Mouse (Mus musculus) forebrain, embryonic 14.5 days (tissue): ENCODE measurements at regions not wholly inside any gene's neighbourhood (a gene's known extent, or its start where the extent isn't known, plus 50 kb on each side); places are given as distances from the start of the nearest gene placed in this dataset.
A peak's percentile ranks its signal among the peaks of the same experiment; 100 is the strongest.
"Not testable (repeated sequence)": the region's sequence is repeated elsewhere in the genome, so short reads cannot be mapped to it uniquely, and the experiment has no call there.

Experiments
- ATAC-seq: fragments of 200-750 bp; cut with Nextera tagmentation; 2 replicates; pipeline ENCODE4 v1.8.0; 2017; ENCODE audit warnings: mild to moderate bottlenecking, moderate library complexity
- DNase-seq: peaks from one replicate; pipeline ENCODE4 v3.0.0-alpha.2; 2015; ENCODE audit warnings: low spot score
- H3K27ac ChIP-seq: fragments of 300-500 bp; sonication (generic); 2 replicates; pipeline ENCODE4 v1.5.1; 2014; ENCODE audit warnings: low read depth, mild to moderate bottlenecking, control low read depth, low read length, moderate library complexity
- H3K27me3 ChIP-seq: fragments of 300-500 bp; sonication (generic); replicated peaks from 2 replicates; pipeline ENCODE4 v1.6.1; 2014; ENCODE audit warnings: low read length, control low read depth, mixed read lengths; ENCODE audit not compliant: control insufficient read depth, insufficient read depth
- H3K36me3 ChIP-seq: fragments of 300-500 bp; sonication (generic); 2 replicates; pipeline ENCODE4 v1.6.1; 2014; ENCODE audit warnings: low read length, control low read depth; ENCODE audit not compliant: control insufficient read depth, insufficient read depth
- H3K4me1 ChIP-seq: fragments of 300-500 bp; sonication (generic); 2 replicates; pipeline ENCODE4 v1.6.1; 2014; ENCODE audit warnings: antibody characterized with exemption, low read length, control low read depth; ENCODE audit not compliant: control insufficient read depth, insufficient read depth
- H3K4me2 ChIP-seq: fragments of 300-500 bp; sonication (generic); 2 replicates; pipeline ENCODE4 v1.6.1; 2014; ENCODE audit warnings: mild to moderate bottlenecking, control low read depth, low read length
- H3K4me3 ChIP-seq: fragments of 300-500 bp; sonication (generic); 2 replicates; pipeline ENCODE4 v1.5.1; 2014; ENCODE audit warnings: low read depth, low read length, control low read depth
- H3K9ac ChIP-seq: fragments of 300-500 bp; sonication (generic); 2 replicates; pipeline ENCODE4 v1.6.1; 2014; ENCODE audit warnings: mild to moderate bottlenecking, low read length, control low read depth, moderate library complexity
- H3K9me3 ChIP-seq: fragments of 300-500 bp; sonication (generic); replicated peaks from 2 replicates; pipeline ENCODE4 v1.6.1; 2016; ENCODE audit warnings: low read length, control low read depth, mixed read lengths; ENCODE audit not compliant: control insufficient read depth
- WGBS: fragments of 180-500 bp; shearing (Covaris S2); extraction: QIAGEN DNeasy Blood & Tissue Kit; methylation state at CpG from one replicate; pipeline ENCODE4 v1.1.7; 2014; 5-methylcytosine and 5-hydroxymethylcytosine counted together

GRCm38 (mm10) chr6:76130201-76130600 is 367.4 kb downstream of the Gm9008 start:
- WGBS = 85% methylated on average over 4 of the region's 4 CpGs
- not testable (repeated sequence) for DNase-seq, H3K4me1 ChIP-seq, ATAC-seq, H3K4me2 ChIP-seq, H3K9me3 ChIP-seq, H3K4me3 ChIP-seq, H3K27me3 ChIP-seq, H3K9ac ChIP-seq, H3K36me3 ChIP-seq, H3K27ac ChIP-seq

- no peaks in the 10 kb centered on the region for H3K4me1 ChIP-seq
- no peak overlapping the region for H3K4me2 ChIP-seq
- no peaks in the 10 kb centered on the region for H3K9me3 ChIP-seq
- H3K27me3 ChIP-seq = no peaks in the 10 kb centered on the region
- no peak for DNase-seq
- H3K9ac ChIP-seq = no peak overlapping the region
- H3K27ac ChIP-seq = no peak overlapping the region
- H3K4me3 ChIP-seq = no peak overlapping the region
- ATAC-seq = no peak
- no peaks in the 10 kb centered on the region for H3K36me3 ChIP-seq
Observed at GRCm38 (mm10) chr6:76115758-76116157, 381.8 kb downstream of the Gm9008 start.

GRCm38 (mm10) chr6:76114346-76114745 is 383.2 kb downstream of the Gm9008 start:
- H3K27me3 ChIP-seq = no peaks in the 10 kb centered on the region
- no peaks in the 10 kb centered on the region for H3K4me1 ChIP-seq
- DNase-seq (no peak), ATAC-seq (no peak)
- H3K27ac ChIP-seq = no peak overlapping the region
- WGBS = 94% methylated on average over 4 of the region's 4 CpGs
- H3K36me3 ChIP-seq = no peaks in the 10 kb centered on the region
- no peak overlapping the region for H3K4me2 ChIP-seq
- H3K9ac ChIP-seq = no peak overlapping the region
- H3K4me3 ChIP-seq = no peak overlapping the region
- no peaks in the 10 kb centered on the region for H3K9me3 ChIP-seq

- WGBS = 93% methylated on average over 4 of the region's 4 CpGs
- H3K4me2 ChIP-seq = no peak overlapping the region
- DNase-seq (no peak), ATAC-seq (no peak)
- H3K4me3 ChIP-seq = no peak overlapping the region
- no peak overlapping the region for H3K27ac ChIP-seq
- no peak overlapping the region for H3K9ac ChIP-seq
- no peaks in the 10 kb centered on the region for H3K4me1 ChIP-seq
- H3K27me3 ChIP-seq = no peaks in the 10 kb centered on the region
- no peaks in the 10 kb centered on the region for H3K36me3 ChIP-seq
- no peaks in the 10 kb centered on the region for H3K9me3 ChIP-seq
Observed at GRCm38 (mm10) chr6:76065383-76065782, 432.2 kb downstream of the Gm9008 start.

- H3K27me3 ChIP-seq = no peaks in the 10 kb centered on the region
- H3K4me1 ChIP-seq = peaks cover 4% of the 10 kb centered on the region; the same call in 1 of the 2 replicates
- H3K36me3 ChIP-seq = no peaks in the 10 kb centered on the region
- H3K4me3 ChIP-seq = no peak overlapping the region
- H3K9me3 ChIP-seq = no peaks in the 10 kb centered on the region
- H3K27ac ChIP-seq = no peak overlapping the region
- DNase-seq = peak; percentile 76
- no peak overlapping the region for H3K9ac ChIP-seq
- peak; percentile 91 for ATAC-seq
- no peak overlapping the region for H3K4me2 ChIP-seq
- whole genome bisulfite sequencing = 1% methylated on average over 2 of the region's 2 CpGs
Observed at GRCm38 (mm10) chr6:76052652-76053313, 444.8 kb downstream of the Gm9008 start.

- H3K27me3 ChIP-seq = no peaks in the 10 kb centered on the region
- ATAC-seq = peak; percentile 40; the same call in 1 of the 2 replicates
- 65% methylated on average over 2 of the region's 2 CpGs for WGBS
- H3K4me2 ChIP-seq = no peak overlapping the region
- H3K36me3 ChIP-seq = no peaks in the 10 kb centered on the region
- no peaks in the 10 kb centered on the region for H3K9me3 ChIP-seq
- no peaks in the 10 kb centered on the region for H3K4me1 ChIP-seq
- no peak overlapping the region for H3K4me3 ChIP-seq
- no peak overlapping the region for H3K9ac ChIP-seq
- no peak overlapping the region for H3K27ac ChIP-seq
- DNase-seq = peak; percentile 41
Observed at GRCm38 (mm10) chr6:76007783-76008406, 489.7 kb downstream of the Gm9008 start.
